Mouse (Mus musculus) CD8-positive naive resting alpha-beta T cell, adult 2 months (primary cell): Measurements from ENCODE around the gene Fbxl18.
"Not testable (repeated sequence)": the region's sequence is repeated elsewhere in the genome, so short reads cannot be mapped to it uniquely, and the experiment has no call there.

Source experiments
- DNase-seq, 2 experiments: peaks; one replicate each; pipeline ENCODE4 v3.0.0; 2022; ENCODE audit warnings: low read depth in 2 of 2, low spot score in 2 of 2

The Fbxl18 gene

GRCm38 (mm10) chr5:142900651-142901050, 5.4 kb upstream of the Fbxl18 start:
- DNase-seq, result no peak

GRCm38 (mm10) chr5:142899932-142900533, 4.8 kb upstream of the Fbxl18 start:
- no peak for DNase-seq

GRCm38 (mm10) chr5:142899057-142899601, 3.9 kb upstream of the Fbxl18 start:
- no peak for DNase-seq

GRCm38 (mm10) chr5:142898316-142898715, 3.1 kb upstream of the Fbxl18 start:
- DNase-seq, result no peak

DNA sequence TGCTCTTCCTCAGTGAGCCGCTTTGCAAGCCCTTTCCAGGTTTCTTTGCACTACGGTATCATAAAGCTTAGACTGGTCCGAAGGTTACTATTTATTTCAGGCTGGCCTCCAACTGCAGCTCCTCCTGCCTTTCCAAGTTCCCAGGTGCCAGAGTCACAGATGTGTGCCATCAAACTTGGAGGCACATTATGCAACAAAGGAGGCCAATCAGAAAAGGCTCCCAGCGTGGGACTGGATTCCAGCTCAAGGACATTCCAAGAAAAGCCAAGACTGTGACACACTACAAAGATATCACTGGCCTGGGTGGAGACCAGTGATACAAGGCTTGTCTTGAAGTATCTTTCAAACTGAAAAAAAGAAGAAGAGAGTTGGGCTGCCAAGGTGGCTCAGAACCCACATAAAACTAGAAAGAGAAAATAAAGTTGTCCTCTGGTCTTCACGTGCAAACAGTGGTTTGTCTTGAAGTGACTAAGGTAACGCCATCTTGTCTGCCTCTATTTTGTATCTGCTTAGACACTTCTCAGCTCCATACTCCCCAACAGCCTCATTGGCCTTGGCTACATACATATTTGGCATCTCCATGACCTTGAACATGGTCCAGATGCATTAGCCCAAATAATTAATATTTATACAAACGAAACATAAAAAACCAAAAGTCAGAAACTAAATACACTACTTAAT, 2.5 kb upstream of the Fbxl18 start:
- no peak for DNase-seq

DNA sequence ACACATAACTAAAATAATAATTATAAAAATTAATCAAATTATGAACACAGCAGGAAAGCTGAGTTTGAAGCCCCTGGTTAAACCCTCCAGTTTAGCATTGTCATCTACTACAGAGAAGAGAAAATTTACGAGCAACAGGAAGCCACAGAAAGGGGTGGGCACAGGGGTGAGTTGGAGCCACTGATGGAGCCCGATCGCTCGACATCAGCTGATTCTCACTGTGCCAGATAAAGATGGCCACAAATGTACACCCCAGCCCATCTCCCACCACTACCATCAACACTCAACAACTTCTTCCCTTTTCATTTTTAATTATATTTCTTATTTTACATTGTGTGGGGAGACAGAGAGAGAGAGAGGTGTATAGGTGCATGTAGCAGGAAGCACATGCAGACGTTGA, 1.5 kb upstream of the Fbxl18 start:
- DNase-seq, result peak in 1 of 2 experiments; percentile 57

DNA sequence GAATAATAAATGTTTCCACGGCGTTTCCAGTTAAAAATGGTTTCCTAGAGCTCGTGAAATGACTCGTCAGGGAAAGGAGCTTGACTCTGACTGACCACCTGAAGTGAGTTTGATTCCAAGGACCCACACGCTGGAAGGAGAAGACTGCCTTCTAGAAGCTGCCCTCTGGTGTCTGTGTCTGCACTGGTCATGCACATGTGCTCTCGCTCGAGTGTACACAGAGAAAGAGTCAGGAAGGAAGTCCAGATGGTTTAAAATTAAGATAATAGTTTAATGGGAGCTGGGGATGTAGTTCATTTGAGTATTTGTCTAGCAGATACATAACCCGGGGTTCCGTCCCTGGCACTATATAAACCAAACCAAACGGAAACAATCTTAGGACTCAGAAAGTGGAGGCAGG, 971 bp upstream of the Fbxl18 start:
- no peak for DNase-seq

DNA sequence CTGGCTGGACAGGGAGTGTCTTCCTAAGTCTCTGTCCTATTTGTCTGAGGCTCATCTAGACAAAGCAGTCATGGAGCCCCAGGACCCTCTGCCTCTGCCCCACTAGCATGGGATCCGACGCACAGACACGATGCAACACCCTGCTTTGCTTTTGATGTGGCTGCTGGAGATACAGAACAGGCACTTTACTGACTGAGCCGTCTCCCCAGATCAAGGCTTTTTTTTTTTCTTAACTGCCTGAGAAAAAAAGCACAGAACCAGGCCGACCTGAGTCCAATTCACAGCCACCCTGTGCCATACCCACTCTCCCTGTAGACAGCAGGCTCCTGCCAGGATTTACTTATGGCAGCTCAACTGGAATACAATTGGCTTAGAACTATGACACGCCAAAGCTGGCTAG, 3.8 kb downstream of the Fbxl18 start:
- DNase-seq, result no peak

DNA sequence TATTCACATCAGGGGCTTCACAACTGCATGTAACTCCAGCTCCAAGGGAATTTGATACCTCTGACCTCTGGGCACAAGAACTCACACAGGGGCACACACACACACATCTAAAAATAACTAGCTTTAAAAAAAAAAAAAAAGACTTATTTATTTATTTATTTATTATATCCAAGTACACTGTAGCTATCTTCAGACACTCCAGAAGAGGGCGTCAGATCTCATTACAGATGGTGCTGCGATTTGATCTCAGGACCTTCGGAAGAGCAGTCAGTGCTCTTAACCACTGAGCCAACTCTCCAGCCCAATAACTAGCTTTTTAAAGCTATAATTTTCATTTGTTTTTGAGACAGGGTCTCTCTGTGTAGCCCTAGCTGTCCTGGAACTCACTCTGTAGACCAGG, 7.7 kb downstream of the Fbxl18 start:
- not testable (repeated sequence) for DNase-seq

DNA sequence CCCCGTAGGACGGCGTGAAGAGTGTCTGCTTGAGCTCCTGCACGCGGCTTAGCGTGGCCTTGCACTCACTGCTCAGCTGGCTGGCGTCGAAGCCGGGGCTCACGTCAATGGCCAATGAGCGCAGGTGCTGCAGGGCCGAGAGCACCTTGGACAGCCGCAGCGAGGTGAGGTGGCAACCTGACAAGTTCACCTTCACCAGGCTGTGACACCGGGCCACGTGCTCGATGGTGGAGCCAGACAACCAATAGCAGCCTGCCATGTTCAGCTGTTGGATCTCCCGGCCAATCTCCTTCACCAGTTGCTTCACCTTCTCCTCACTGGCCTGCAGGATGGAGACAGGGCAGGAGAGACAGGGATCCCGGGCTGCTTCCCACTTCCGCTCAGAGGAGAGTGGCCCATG, 8.5 kb downstream of the Fbxl18 start:
- no peak for DNase-seq

DNA sequence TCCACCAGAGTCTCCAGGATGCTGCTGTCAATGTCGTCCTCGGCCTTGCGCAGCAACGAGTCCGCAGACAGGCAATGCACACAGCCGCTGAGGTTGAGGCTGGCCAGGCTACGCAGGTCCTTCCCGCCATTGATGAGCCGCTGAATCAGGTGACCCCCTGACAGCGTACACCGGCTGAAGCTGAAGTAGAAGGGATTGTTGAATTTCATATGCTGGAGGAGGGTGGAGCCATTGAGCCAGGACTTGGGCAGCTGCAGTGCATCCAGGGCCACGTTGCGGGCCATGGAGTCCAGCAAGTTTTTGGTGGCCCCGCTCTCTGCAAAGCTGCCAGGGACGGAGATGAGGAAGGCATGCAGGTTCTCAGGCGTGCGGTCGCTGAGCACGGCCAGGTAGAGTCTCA, 9.0 kb downstream of the Fbxl18 start:
- no peak for DNase-seq

DNA sequence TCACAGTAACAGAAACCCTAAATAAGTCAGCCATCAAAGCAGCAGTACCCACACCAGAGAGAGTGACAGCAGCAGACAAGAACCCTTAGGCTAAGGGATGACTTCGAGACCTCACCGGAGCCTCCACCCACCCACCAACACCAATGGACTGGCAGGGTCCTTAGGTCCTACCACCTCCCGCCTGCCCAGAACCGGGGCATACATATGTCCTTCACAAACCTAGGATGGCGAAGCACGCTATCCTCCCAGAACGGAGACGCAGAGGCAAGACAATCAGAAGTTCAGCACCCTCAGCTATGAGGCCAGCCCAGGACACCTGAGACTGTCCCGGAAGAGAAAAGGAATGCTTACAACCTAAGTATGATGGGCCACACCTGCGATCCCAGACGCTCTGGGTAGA, 12.8 kb downstream of the Fbxl18 start:
- DNase-seq, result no peak

DNA sequence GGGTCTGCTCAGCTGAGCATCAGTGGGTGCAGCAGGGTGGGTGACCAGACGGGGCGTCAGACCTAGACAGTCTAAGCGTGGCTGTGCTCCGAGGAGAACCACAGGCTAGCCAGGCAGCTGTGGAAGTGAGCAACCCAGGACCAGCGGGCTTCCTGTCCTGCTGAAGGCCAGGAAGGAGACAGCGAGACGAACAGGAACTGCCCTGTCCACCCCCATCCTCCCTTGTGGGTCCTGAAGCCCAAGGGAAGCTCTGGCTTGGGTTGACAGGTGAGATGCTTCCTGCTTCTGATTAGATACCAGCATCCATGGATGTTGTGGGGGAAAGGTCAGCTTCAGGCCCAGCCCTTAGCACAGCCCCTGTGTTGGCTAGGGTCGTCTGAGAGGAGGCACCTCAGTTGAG, 13.3 kb downstream of the Fbxl18 start:
- no peak for DNase-seq

- DNase-seq, result no peak
Observed at GRCm38 (mm10) chr5:142880806-142881516, 14.3 kb downstream of the Fbxl18 start.

GRCm38 (mm10) chr5:142880246-142880645, 15.0 kb downstream of the Fbxl18 start:
- no peak for DNase-seq

DNA sequence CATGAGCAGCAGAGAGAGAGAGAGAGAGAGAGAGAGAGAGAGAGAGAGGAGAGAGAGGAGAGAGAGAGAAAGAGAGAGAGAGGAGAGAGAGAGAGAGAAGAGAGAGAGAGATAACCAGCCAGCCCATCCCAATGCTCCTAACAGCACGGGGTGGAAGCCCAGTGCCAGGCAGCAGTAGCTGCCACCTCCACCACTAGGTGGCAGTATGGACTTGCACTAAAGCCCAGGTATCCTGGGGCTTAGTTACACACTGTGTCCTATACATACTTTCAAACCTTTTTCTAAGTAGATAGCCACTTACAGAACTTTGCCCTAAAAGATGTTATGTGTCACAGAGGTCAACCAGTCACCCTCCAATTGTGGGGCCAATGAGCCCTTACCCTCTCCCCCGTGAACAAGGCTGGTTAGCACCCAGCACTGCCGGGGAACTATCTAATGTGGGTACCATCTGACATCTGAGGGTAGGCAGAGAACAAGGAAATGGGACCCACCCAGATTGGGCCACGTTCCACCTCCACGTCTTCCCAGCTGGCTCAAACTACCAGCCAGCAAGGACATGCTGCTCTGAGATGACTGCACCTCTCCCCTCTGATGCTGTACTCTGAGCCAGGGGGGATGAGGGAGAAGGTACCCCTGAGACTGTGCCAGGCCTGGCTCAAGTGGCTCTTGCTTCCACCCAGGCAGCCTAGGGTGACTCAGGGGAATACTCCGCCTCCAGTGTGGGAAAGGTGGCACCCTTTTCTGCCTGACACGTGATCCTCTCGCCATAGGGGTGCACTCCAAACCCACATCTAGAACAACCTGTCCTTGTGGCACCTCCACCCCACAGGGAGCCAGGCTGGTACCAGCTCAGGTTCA, 15.7 kb downstream of the Fbxl18 start:
- peak; percentile 69 to 85 for DNase-seq

- no peak for DNase-seq
Observed at GRCm38 (mm10) chr5:142878570-142878969, 16.7 kb downstream of the Fbxl18 start.

DNA sequence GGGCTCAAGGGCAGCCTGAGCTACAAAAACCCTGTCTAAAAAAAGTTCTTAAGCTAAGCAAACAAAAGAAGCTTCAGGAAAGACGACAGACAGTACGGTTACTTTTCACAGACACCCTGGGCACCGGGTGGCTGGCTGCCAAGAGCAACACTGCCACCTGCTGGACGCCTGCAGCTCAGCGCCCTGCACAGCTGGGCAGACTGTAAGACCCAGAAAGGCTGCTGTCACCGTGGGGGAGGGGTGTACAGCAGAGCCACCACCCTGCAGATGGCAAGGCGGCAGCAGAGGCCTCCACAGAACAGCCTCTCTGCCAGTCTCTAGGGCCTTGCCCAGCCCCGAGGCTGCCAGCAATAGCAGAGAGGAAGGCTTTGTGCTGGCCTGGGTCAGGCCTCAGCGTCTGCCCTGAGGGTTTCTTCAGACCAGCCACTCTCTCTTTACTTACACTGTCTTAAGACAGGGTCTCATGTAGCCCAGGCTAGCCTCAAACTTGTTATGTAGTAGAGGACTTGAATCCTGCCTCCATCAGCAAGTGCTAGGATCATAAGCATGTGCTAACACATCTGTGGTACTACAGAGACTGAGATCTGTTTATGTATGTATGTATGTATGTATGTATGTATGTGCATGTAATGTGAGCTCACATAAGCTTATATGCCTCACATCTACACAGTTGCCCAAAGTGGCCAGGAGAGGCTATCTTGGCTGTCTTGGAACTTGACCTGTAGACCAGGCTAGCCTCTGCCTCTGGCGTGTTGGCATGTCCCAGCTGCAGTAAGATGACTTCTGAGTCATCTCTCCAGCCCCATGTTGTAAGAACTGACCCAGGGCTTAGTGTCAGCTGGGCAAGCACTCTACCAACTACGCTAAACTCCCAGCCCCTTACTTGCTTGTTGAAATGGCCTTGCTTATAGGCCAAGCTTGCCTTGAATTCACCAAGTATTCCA, 17.6 kb downstream of the Fbxl18 start:
- DNase-seq, result peak; percentile 77 to 82

DNA sequence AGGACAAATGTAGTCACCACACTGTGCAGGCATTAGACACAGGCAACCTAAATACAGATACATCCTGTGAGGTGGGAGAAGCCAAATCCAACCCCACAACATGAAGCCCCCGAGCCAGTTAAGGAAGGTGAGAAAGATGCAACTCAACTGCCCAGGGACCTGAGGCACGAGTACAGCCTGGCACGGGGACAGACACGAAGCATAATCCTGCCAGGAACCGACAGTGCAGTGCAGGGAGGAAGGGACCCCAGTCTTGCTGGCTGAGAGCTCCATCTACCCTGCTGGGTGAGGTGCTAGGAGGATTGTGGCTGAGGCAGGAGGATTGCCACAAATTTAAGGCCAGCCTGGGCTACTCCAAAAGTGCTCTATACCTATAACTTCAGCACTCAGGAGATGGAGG, 18.3 kb downstream of the Fbxl18 start:
- DNase-seq, result no peak

DNA sequence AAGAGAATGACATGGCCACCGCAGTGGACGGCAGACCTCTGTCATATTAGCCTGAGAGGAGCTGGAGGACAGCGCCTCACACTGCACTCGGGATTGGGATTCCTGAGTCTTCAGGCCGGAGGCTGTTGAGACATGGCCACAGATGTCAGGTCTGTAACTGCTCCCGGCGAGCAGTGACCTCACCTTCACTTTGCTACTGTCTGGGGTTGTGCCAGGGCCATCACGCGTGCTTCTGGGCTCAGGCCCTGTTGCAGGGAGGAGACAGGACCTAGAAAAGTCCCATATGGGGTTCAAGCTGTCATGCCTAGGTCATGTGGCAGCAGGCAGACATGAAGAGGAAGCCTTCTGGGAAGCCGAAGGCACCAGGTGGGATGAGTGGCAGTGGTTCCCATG, 19.7 kb downstream of the Fbxl18 start:
- no peak for DNase-seq
